Mouse (Mus musculus) spleen, postnatal 10 days (tissue): ENCODE results near the gene Mpv17.

Source experiments
- DNase-seq, 2 experiments: peaks; one replicate each; pipeline ENCODE4 v3.0.0; 2021 to 2022; ENCODE audit warnings: low spot score in 2 of 2

The Mpv17 gene

GRCm38 (mm10) chr5:31183678-31184077 lies 29.6 kb upstream of the Mpv17 start:
- DNase-seq, result no peak

GRCm38 (mm10) chr5:31181183-31181770 lies 27.2 kb upstream of the Mpv17 start:
- no peak for DNase-seq

- DNase-seq, result peak; percentile 93 to 97
These were observed 25.9 kb upstream of the Mpv17 start, which contains the start of the genes Gm29609 and Gtf3c2 for GRCm38 (mm10) chr5:31179766-31180630. Gm29609 (minus strand) TSS chr5:31179911. Gtf3c2 (minus strand) TSS chr5:31180144.

GRCm38 (mm10) chr5:31179301-31179765 lies 25.3 kb upstream of the Mpv17 start:
- peak in 1 of 2 experiments; percentile 57 for DNase-seq

GRCm38 (mm10) chr5:31168630-31169029 lies 14.6 kb upstream of the Mpv17 start:
- no peak for DNase-seq

GRCm38 (mm10) chr5:31164878-31165277 lies 10.8 kb upstream of the Mpv17 start:
- no peak for DNase-seq

GRCm38 (mm10) chr5:31162462-31162861 lies 8.4 kb upstream of the Mpv17 start:
- DNase-seq, result no peak

- peak in 1 of 2 experiments; percentile 12 for DNase-seq
These were observed 417 bp downstream of the Mpv17 start for GRCm38 (mm10) chr5:31153516-31154151.

- DNase-seq, result no peak
These were observed 2.3 kb downstream of the Mpv17 start for GRCm38 (mm10) chr5:31151746-31152145.

GRCm38 (mm10) chr5:31149781-31150180 lies 4.3 kb downstream of the Mpv17 start:
- DNase-seq, result no peak

- peak in 1 of 2 experiments; percentile 23 for DNase-seq
These were observed 15.1 kb downstream of the Mpv17 start for GRCm38 (mm10) chr5:31138968-31139425.

GRCm38 (mm10) chr5:31138241-31138967 lies 15.6 kb downstream of the Mpv17 start, which contains the start of gene Ucn:
Ucn (minus strand) TSS chr5:31138829.
- DNase-seq, result no peak

GRCm38 (mm10) chr5:31137658-31138057 lies 16.4 kb downstream of the Mpv17 start:
- DNase-seq, result no peak

GRCm38 (mm10) chr5:31136730-31137424 lies 17.2 kb downstream of the Mpv17 start:
- no peak for DNase-seq

- no peak for DNase-seq
These were observed 28.0 kb downstream of the Mpv17 start for GRCm38 (mm10) chr5:31126050-31126449.

- no peak for DNase-seq
These were observed 30.6 kb downstream of the Mpv17 start for GRCm38 (mm10) chr5:31123481-31123880.

- no peak for DNase-seq
These were observed 32.9 kb downstream of the Mpv17 start for GRCm38 (mm10) chr5:31121111-31121510.

- no peak for DNase-seq
These were observed 37.1 kb downstream of the Mpv17 start for GRCm38 (mm10) chr5:31116912-31117311.

GRCm38 (mm10) chr5:31116354-31116753 lies 37.7 kb downstream of the Mpv17 start, which contains the start of gene Trim54:
Trim54 (plus strand) TSS chr5:31116712.
- DNase-seq, result no peak

GRCm38 (mm10) chr5:31110781-31111180 lies 43.3 kb downstream of the Mpv17 start:
- DNase-seq, result no peak

- DNase-seq, result no peak
These were observed 46.0 kb downstream of the Mpv17 start, which contains the start of gene Slc30a3 for GRCm38 (mm10) chr5:31108000-31108490. Slc30a3 (minus strand) TSS chr5:31108237.
